In the genomic region with DNA sequence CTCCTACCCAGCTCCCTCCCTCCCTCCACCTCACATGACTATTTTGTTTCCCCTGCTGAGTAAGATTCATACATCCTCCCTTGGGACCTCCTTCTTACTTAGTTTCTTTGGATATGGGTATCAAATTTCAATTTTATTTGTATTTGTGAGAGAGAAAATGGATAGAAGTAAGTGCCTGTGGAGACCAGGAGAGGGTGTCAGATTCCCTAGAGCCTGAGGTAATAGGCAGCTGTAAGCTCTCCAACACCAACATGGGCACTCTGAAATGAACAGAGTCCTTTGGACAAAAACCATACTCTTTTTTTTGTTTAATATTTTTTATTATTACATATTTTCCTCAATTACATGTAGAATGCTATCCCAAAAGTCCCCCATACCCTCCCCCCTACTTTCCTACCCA, we compare ENCODE assay signal across 29 mouse cellular contexts. TPM values are rescaled to one million over a fixed set of nuclear protein-coding genes. Genes with fewer than 3 reads are reported as not detected.
"Had no signal": no experiment of that assay in that cellular context is flagged by ENCODE, and none has a peak within 500 bp of the region (broad histone marks: within the 10 kb centered on the region; RNA-seq: fewer than 3 reads in every experiment).

No protein-coding gene starts in this region.

- H3K27me3 ChIP-seq: embryonic facial prominence, embryonic 12.5 days; embryonic facial prominence, embryonic 13.5 days; embryonic facial prominence, embryonic 15.5 days; forebrain, embryonic 12.5 days; forebrain, embryonic 13.5 days; forebrain, embryonic 15.5 days; heart, embryonic 12.5 days had no signal

- H3K27ac ChIP-seq: embryonic facial prominence, embryonic 12.5 days; embryonic facial prominence, embryonic 13.5 days; embryonic facial prominence, embryonic 15.5 days; forebrain, embryonic 10.5 days; forebrain, embryonic 12.5 days; forebrain, embryonic 13.5 days; forebrain, embryonic 15.5 days; gastrocnemius, adult 2 months; heart, embryonic 10.5 days had no signal

- DNase-seq: cerebellum, adult 8-10 months; cerebellum, adult 9-10 months; cerebellum, adult 9-11 months; cerebellum, postnatal 10 days; cerebellum, postnatal 14 days; cerebellum, postnatal 25 days; cerebellum, postnatal 36 days; embryo, embryonic 11 days; forebrain, postnatal 0 days; gastrocnemius, adult 2 months; gastrocnemius, postnatal 10 days; gastrocnemius, postnatal 14 days; gastrocnemius, postnatal 25 days; gastrocnemius, postnatal 36 days; heart, adult 18-20 months had no signal

- H3K4me3 ChIP-seq: embryonic facial prominence, embryonic 12.5 days; embryonic facial prominence, embryonic 13.5 days; embryonic facial prominence, embryonic 15.5 days; erythroblast, embryonic 14.5 days; forebrain, embryonic 10.5 days; forebrain, embryonic 12.5 days; forebrain, embryonic 13.5 days; forebrain, embryonic 15.5 days; gastrocnemius, adult 2 months; heart, embryonic 10.5 days; heart, embryonic 12.5 days had no signal

- H3K36me3 ChIP-seq: embryonic facial prominence, embryonic 12.5 days; embryonic facial prominence, embryonic 13.5 days; embryonic facial prominence, embryonic 15.5 days; forebrain, embryonic 10.5 days; forebrain, embryonic 12.5 days; forebrain, embryonic 15.5 days; heart, embryonic 10.5 days; heart, embryonic 12.5 days had no signal

- H3K9ac ChIP-seq: embryonic facial prominence, embryonic 12.5 days; embryonic facial prominence, embryonic 13.5 days; embryonic facial prominence, embryonic 15.5 days; forebrain, embryonic 12.5 days; forebrain, embryonic 13.5 days; forebrain, embryonic 15.5 days; forebrain, postnatal 0 days; heart, embryonic 12.5 days had no signal

- H3K4me1 ChIP-seq: embryonic facial prominence, embryonic 12.5 days; embryonic facial prominence, embryonic 13.5 days; embryonic facial prominence, embryonic 15.5 days; forebrain, embryonic 10.5 days; forebrain, embryonic 12.5 days; forebrain, embryonic 13.5 days; forebrain, embryonic 15.5 days; heart, embryonic 10.5 days; heart, embryonic 12.5 days had no signal

- H3K4me2 ChIP-seq: embryonic facial prominence, embryonic 12.5 days; embryonic facial prominence, embryonic 13.5 days; embryonic facial prominence, embryonic 15.5 days; forebrain, embryonic 12.5 days; forebrain, embryonic 13.5 days; forebrain, embryonic 15.5 days; heart, embryonic 11.5 days; heart, embryonic 12.5 days had no signal

- H3K9me3 ChIP-seq: embryonic facial prominence, embryonic 12.5 days; embryonic facial prominence, embryonic 13.5 days; embryonic facial prominence, embryonic 15.5 days; forebrain, embryonic 10.5 days; forebrain, embryonic 12.5 days; forebrain, embryonic 13.5 days; forebrain, embryonic 15.5 days; heart, embryonic 10.5 days; heart, embryonic 12.5 days had no signal

- ATAC-seq: forebrain, embryonic 13.5 days; forebrain, embryonic 14.5 days; forebrain, embryonic 15.5 days; forebrain, embryonic 16.5 days; forebrain, postnatal 0 days had no signal

RNA-seq across cellular contexts. Expression of a gene that starts 12.6 kb away (rescaled TPM):
- total RNA-seq: common myeloid progenitor, adult 5-6 weeks; forebrain, postnatal 0 days had no signal
